Mouse (Mus musculus) hindbrain, postnatal 0 days (tissue): ENCODE results near the gene Capza2. TPM values are rescaled to one million over a fixed set of nuclear protein-coding genes. Genes with fewer than 3 reads are reported as not detected.

ENCODE experiments used
- ATAC-seq: fragments of 200-750 bp; cut with Nextera tagmentation; 2 replicates; pipeline ENCODE4 v1.8.0; 2017; ENCODE audit warnings: mild to moderate bottlenecking, moderate TSS enrichment, moderate library complexity
- DNase-seq: peaks from one replicate; pipeline ENCODE4 v3.0.0-alpha.2; 2015; ENCODE audit warnings: low spot score
- H3K27ac ChIP-seq: fragments of 300-500 bp; sonication (generic); 2 replicates; pipeline ENCODE4 v1.5.1; 2014; ENCODE audit warnings: mild to moderate bottlenecking
- H3K27me3 ChIP-seq: fragments of 300-500 bp; sonication (generic); 2 replicates; pipeline ENCODE4 v1.6.1; 2014; ENCODE audit warnings: low read length, mixed read lengths; ENCODE audit not compliant: insufficient read depth
- H3K36me3 ChIP-seq: fragments of 300-500 bp; sonication (generic); 2 replicates; pipeline ENCODE4 v1.6.1; 2014; ENCODE audit warnings: low read length, mixed read lengths; ENCODE audit not compliant: insufficient read depth
- H3K4me1 ChIP-seq: fragments of 300-500 bp; sonication (generic); 2 replicates; pipeline ENCODE4 v1.6.1; 2014; ENCODE audit warnings: antibody characterized with exemption, low read length, mixed read lengths; ENCODE audit not compliant: insufficient read depth
- H3K4me2 ChIP-seq: fragments of 300-500 bp; sonication (generic); 2 replicates; pipeline ENCODE4 v1.6.1; 2014; ENCODE audit warnings: low read depth, mild to moderate bottlenecking, low read length, moderate library complexity, mixed read lengths
- H3K4me3 ChIP-seq: fragments of 300-500 bp; sonication (generic); 2 replicates; pipeline ENCODE4 v1.5.1; 2014; ENCODE audit warnings: low read length
- H3K9ac ChIP-seq: fragments of 300-500 bp; sonication (generic); replicated peaks from 2 replicates; pipeline ENCODE4 v1.6.1; 2014; ENCODE audit warnings: mild to moderate bottlenecking, low read length, moderate library complexity, mixed read lengths
- H3K9me3 ChIP-seq: fragments of 300-500 bp; sonication (generic); 2 replicates; pipeline ENCODE4 v1.6.1; 2016; ENCODE audit warnings: low read length, mixed read lengths
- CTCF ChIP-seq: IDR thresholded peaks from 2 replicates; pipeline ENCODE4 v1.5.1; 2016; ENCODE audit warnings: antibody characterized with exemption, control low read depth, low read depth
- WGBS: fragments of 180-500 bp; shearing (Covaris S2); extraction: QIAGEN DNeasy Blood & Tissue Kit; methylation state at CpG from one replicate; pipeline ENCODE4 v1.1.7; 2014; 5-methylcytosine and 5-hydroxymethylcytosine counted together
- polyA plus RNA-seq: library from polyadenylated mRNA; unstranded; fragments of >200 nt; fragmentation: Nextera tagmentation; extraction: Ambion mirVana; gene quantifications from 2 replicates; pipeline ENCODE4 v1.2.1, GENCODE M21; 2015
- total RNA-seq: library from RNA; depleted of rRNA; stranded (reverse); fragments of >200 nt; gene quantifications from 2 replicates; pipeline ENCODE4 v1.2.3, GENCODE M21; 2014

The Capza2 gene
- total and polyA plus RNA-seq, 2 experiments from 2014 or later, result 102 to 241 TPM

DNA sequence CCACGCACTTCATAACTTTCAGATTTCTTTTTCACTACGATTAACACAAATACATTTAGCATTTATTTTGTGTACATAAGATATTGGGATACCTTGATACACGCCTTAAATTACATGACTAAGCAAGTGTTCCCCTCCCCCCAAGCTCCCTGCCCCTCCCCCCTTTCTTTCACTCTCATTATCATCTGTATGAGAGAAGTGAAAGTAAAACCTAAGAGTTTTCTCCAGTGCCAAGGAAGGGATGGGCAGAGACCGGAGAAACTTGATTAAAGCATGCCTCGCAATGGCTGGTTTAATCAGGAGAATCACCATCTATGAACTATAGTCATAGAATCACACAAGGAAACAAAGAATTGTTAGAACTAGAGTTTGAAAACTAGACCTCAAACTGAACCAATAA lies 6.3 kb upstream of the Capza2 start:
- no peak for ATAC-seq
- 66% methylated on average over 5 of the region's 5 CpGs for WGBS
- H3K36me3 ChIP-seq, result no peaks in the 10 kb centered on the region

DNA sequence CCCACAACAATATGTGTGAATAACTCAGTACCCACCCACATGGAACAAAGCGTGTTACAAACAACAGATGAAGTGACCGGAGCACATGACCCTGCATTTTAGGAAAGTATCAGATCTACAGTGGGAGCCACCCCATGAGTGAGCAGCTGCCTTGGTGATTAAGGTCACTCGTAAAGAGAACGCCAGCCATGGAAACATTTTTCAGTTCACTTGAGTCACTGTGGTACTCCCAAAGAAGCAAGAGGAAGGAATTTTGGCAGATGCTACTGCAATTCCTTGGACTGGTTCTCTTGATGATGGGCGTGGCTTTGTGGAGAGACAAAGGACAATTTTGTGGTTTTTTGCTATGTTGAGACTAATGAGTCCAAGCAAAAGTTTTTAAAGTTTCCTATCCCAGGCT lies 4.4 kb upstream of the Capza2 start:
- Histone ChIP-seq H3K36me3 (no peaks in the 10 kb centered on the region), H3K9ac (no peak overlapping the region), H3K9me3 (no peaks in the 10 kb centered on the region), H3K4me2 (no peak overlapping the region), H3K27me3 (no peaks in the 10 kb centered on the region), H3K27ac (no peak overlapping the region), H3K4me3 (no peak overlapping the region), H3K4me1 (no peaks in the 10 kb centered on the region)
- ATAC-seq, result peak; percentile 50
- WGBS, result 48% methylated on average over 5 of the region's 5 CpGs
- no peak for TF ChIP-seq CTCF
- peak; percentile 40 for DNase-seq

More for the DNA sequence above, 6.3 kb upstream of the Capza2 start:
- H3K27me3 ChIP-seq, result no peaks in the 10 kb centered on the region
- DNase-seq, result no peak
- H3K9me3 ChIP-seq, result no peaks in the 10 kb centered on the region
- H3K4me3 ChIP-seq, result no peak overlapping the region
- H3K4me2 ChIP-seq, result no peak overlapping the region
- H3K9ac ChIP-seq, result no peak overlapping the region
- no peaks in the 10 kb centered on the region for H3K4me1 ChIP-seq
- no peak for TF ChIP-seq CTCF
- no peak overlapping the region for H3K27ac ChIP-seq

DNA sequence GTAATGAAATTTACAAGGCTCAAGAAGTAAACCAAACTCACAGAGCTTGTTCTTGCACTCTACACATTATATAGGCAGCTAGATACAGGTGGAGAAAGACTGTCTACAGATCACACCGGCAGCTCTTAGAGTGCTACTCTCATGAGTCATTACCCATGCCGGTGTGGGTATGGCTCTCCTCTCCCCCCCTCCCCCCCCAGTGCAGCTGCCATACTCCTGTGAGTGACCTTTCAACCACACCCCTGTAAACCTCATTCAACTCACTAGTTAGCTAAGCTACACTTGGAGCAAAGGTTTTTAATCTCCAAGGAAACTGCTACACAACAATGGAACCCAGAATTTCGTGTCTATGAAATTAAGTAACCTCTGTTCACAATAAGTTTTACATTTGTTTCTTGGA lies 2.2 kb upstream of the Capza2 start:
- Histone ChIP-seq H3K27ac (no peak overlapping the region), H3K4me2 (no peak overlapping the region), H3K4me3 (no peak overlapping the region), H3K4me1 (no peaks in the 10 kb centered on the region), H3K36me3 (no peaks in the 10 kb centered on the region), H3K27me3 (no peaks in the 10 kb centered on the region), H3K9me3 (no peaks in the 10 kb centered on the region), H3K9ac (no peak overlapping the region)
- no peak for ATAC-seq
- no peak for DNase-seq
- TF ChIP-seq CTCF, result no peak
- 73% methylated on average over 3 of the region's 3 CpGs for WGBS

DNA sequence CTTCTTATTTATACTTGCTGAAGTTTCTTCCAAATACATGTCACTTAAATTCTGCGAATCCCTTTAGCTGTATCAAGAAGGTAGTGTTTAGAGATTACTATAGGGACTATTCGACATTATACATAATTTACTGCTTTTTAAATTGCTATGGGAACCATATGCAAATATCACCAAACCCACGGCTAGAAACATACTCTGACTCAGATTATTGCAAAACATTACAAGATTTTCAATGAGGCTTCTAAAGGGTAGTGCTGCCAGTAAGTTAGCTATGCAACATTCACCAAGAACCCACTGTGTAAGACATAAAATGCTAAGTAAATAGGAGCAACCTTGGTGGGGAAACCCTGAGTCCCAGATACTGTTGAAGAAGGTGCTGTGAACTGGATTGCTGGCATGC lies 1.0 kb upstream of the Capza2 start:
- no peaks in the 10 kb centered on the region for H3K36me3 ChIP-seq
- H3K27ac ChIP-seq, result no peak overlapping the region
- DNase-seq, result no peak
- no peaks in the 10 kb centered on the region for H3K9me3 ChIP-seq
- H3K4me3 ChIP-seq, result no peak overlapping the region
- H3K4me1 ChIP-seq, result no peaks in the 10 kb centered on the region
- H3K27me3 ChIP-seq, result no peaks in the 10 kb centered on the region
- WGBS, result 81% methylated on average over 3 of the region's 3 CpGs
- no peak overlapping the region for H3K9ac ChIP-seq
- H3K4me2 ChIP-seq, result no peak overlapping the region
- ATAC-seq, result no peak
- no peak for TF ChIP-seq CTCF

- ATAC-seq (peak; percentile 98), DNase-seq (peak; percentile 99)
- no peaks in the 10 kb centered on the region for H3K27me3 ChIP-seq
- H3K4me3 ChIP-seq, result peak overlapping the region; percentile 90
- no peak for TF ChIP-seq CTCF
- H3K9me3 ChIP-seq, result no peaks in the 10 kb centered on the region
- no peaks in the 10 kb centered on the region for H3K4me1 ChIP-seq
- peak overlapping the region; percentile 92 for H3K9ac ChIP-seq
- WGBS, result 3% methylated on average over 28 of the region's 45 CpGs
- no peaks in the 10 kb centered on the region for H3K36me3 ChIP-seq
- peak overlapping the region; percentile 97 for H3K27ac ChIP-seq
- peak overlapping the region; percentile 46 for H3K4me2 ChIP-seq
Measured at GRCm38 (mm10) chr6:17636764-17637170, 733 bp downstream of the Capza2 start.

- no peaks in the 10 kb centered on the region for H3K36me3 ChIP-seq
- peak overlapping the region; percentile 92 for H3K9ac ChIP-seq
- DNase-seq (peak; percentile 75), ATAC-seq (peak; percentile 83)
- WGBS, result under 1% methylated on average over 26 of the region's 62 CpGs
- H3K9me3 ChIP-seq, result no peaks in the 10 kb centered on the region
- no peaks in the 10 kb centered on the region for H3K27me3 ChIP-seq
- peak overlapping the region; percentile 72 for H3K4me2 ChIP-seq
- H3K4me1 ChIP-seq, result no peaks in the 10 kb centered on the region
- TF ChIP-seq CTCF, result no peak
- peak overlapping the region; percentile 97 for H3K27ac ChIP-seq
- H3K4me3 ChIP-seq, result peak overlapping the region; percentile 90
Measured at GRCm38 (mm10) chr6:17637205-17638203, 1.5 kb downstream of the Capza2 start.

DNA sequence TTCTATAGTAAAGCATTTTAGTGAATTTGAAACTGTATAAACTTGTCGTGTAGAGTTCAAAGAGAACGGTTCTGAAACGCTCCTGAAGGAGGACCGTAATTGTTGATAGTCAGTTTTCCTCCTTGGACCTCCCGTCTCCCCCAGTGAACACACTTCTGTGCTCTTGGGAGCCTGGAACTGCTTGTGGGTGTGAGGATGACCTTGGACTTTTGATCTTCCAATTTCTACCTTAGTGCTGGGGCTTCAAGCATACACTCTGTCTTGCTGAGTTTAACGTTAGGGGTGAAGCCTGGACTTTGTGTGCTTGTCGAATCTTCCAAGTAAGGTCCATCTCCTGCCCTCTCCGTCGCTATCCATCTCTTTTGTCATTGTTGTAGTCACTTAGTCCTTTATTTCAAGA lies 4.0 kb downstream of the Capza2 start:
- no peaks in the 10 kb centered on the region for H3K4me1 ChIP-seq
- no peaks in the 10 kb centered on the region for H3K9me3 ChIP-seq
- H3K27me3 ChIP-seq, result no peaks in the 10 kb centered on the region
- H3K36me3 ChIP-seq, result no peaks in the 10 kb centered on the region
- H3K9ac ChIP-seq, result no peak overlapping the region
- no peak overlapping the region for H3K27ac ChIP-seq
- ATAC-seq (no peak), DNase-seq (no peak)
- WGBS, result 86% methylated on average over 9 of the region's 9 CpGs
- no peak for TF ChIP-seq CTCF
- no peak overlapping the region for H3K4me2 ChIP-seq
- H3K4me3 ChIP-seq, result no peak overlapping the region
